Mouse (Mus musculus) heart, embryonic 13.5 days (tissue): ENCODE data around the gene Hpse. TPM values are rescaled to one million over a fixed set of nuclear protein-coding genes. Genes with fewer than 3 reads are reported as not detected.
A peak's percentile ranks its signal among the peaks of the same experiment; 100 is the strongest.

Experiments used
- ATAC-seq: fragments of 200-750 bp; cut with Nextera tagmentation; 2 replicates; pipeline ENCODE4 v1.8.0; 2017; ENCODE audit warnings: moderate TSS enrichment; ENCODE audit not compliant: insufficient number of reproducible peaks, low FRiP score, low TSS enrichment; ENCODE audit errors: extremely low read depth
- H3K27ac ChIP-seq: fragments of 300-500 bp; sonication (generic); replicated peaks from 2 replicates; pipeline ENCODE4 v1.5.1; 2015; ENCODE audit warnings: moderate library complexity, mild to moderate bottlenecking, inconsistent platforms
- H3K27me3 ChIP-seq: fragments of 300-500 bp; sonication (generic); replicated peaks from 2 replicates; pipeline ENCODE4 v1.6.1; 2015; ENCODE audit warnings: mild to moderate bottlenecking, inconsistent platforms
- H3K36me3 ChIP-seq: fragments of 300-500 bp; sonication (generic); 2 replicates; pipeline ENCODE4 v1.6.1; 2015; ENCODE audit warnings: mild to moderate bottlenecking, inconsistent platforms
- H3K4me1 ChIP-seq: fragments of 300-500 bp; sonication (generic); 2 replicates; pipeline ENCODE4 v1.6.1; 2015; ENCODE audit warnings: inconsistent platforms
- H3K4me2 ChIP-seq: fragments of 300-500 bp; sonication (generic); 2 replicates; pipeline ENCODE4 v1.6.1; 2015; ENCODE audit warnings: inconsistent platforms, mild to moderate bottlenecking, moderate library complexity
- H3K4me3 ChIP-seq: fragments of 300-500 bp; sonication (generic); 2 replicates; pipeline ENCODE4 v1.5.1; 2015; ENCODE audit warnings: moderate library complexity, mild to moderate bottlenecking, inconsistent platforms
- H3K9ac ChIP-seq: fragments of 300-500 bp; sonication (generic); 2 replicates; pipeline ENCODE4 v1.6.1; 2015; ENCODE audit warnings: inconsistent platforms, mild to moderate bottlenecking, moderate library complexity
- H3K9me3 ChIP-seq: fragments of 300-500 bp; sonication (generic); 2 replicates; pipeline ENCODE4 v1.6.1; 2016; ENCODE audit warnings: inconsistent platforms
- WGBS: fragments of 180-500 bp; shearing (Covaris S2); methylation state at CpG from one replicate; pipeline ENCODE4 v1.1.7; 2015; ENCODE audit warnings: mixed read lengths; 5-methylcytosine and 5-hydroxymethylcytosine counted together
- polyA plus RNA-seq: library from polyadenylated mRNA; unstranded; fragments of >200 nt; fragmentation: Nextera tagmentation; extraction: Ambion mirVana; gene quantifications from 2 replicates; pipeline ENCODE4 v1.2.1, GENCODE M21; 2015

Gene Hpse
- polyA plus RNA-seq = 1.2 and 1.4 TPM in 2 replicates

DNA sequence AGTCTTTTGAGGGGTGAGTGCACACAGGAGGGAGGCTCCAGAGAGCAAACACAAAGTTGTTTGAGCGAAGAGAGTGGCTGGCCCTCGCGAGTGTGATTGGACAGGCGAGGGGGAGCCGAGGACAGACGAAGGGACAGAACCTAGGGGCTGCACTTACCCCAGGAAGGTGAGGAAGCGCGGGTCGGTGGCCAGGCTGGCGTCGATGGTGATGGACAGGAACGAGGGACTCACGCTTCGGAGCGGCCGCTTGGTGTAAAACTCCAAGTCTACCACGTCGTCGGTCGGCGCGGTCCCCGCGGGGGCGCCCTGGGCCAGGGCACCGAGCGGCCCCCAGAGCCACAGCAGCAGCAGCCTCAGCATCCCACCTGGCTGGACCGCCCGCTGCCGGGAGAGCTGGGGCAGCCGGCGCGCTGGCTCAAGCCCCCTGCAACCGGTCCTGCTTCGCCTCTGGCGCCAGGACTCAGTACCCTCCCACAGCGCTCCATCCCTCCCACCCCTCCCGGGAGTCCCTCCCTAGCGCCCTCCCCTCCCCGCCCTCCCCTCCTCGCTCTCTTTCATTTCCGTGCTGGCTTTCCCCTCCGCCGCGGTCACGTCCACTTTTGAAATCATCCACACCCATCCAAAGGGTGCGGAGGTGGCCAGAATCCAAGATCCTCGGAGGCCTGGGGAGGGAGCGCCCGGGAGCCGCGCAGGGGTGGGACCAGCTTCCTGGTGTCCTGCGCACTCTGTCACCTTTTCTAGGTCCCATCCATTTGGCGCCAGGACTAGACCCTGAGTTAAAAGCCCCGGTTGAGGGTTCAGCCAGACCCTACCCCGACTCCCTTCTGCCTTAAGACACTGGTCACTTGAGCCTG lies at the start of gene Hpse:
Gene Hpse (minus strand): TSS at position 482 of the 854 bp plus-strand sequence.
- H3K4me1 ChIP-seq = 0 out of 2 replicates have a peak, but pooled peaks cover 8% of the 10 kb centered on the region
- ATAC-seq = no peak; the same call in 1 of the 2 replicates
- H3K4me3 ChIP-seq = peak within 1 kb of the TSS; percentile 65
- peak within 1 kb of the TSS; percentile 97 for H3K4me2 ChIP-seq
- peak within 1 kb of the TSS; percentile 79 for H3K9ac ChIP-seq
- H3K36me3 ChIP-seq = no peaks in the 10 kb centered on the region
- under 1% methylated on average over 43 of the region's 56 CpGs for WGBS
- peaks cover 4% of the 10 kb centered on the region for H3K9me3 ChIP-seq
- H3K27ac ChIP-seq = no peak within 1 kb of the TSS
- H3K27me3 ChIP-seq = peaks cover 36% of the 10 kb centered on the region

DNA sequence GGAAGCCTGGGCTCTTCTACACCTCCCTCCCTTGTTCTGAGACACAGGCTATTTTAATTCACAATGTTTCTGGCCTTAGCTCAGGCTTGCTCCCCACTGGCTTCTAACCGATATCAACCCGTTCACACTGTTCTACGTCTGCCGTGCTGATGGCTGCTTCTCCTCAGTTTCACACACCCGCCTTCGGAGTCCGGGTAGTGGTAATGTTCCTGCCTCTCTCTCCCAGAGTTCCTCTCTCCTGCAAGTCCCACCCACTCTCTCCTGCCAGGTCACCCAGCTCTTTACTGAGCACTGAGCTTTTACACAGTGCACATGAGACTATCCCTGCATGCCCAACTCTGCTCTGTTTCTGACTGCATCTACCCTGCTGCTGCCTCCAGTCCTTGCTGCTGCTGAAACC lies 46.5 kb upstream of the Hpse start:
- Histone ChIP-seq H3K4me2 (no peak overlapping the region), H3K4me3 (no peak overlapping the region), H3K4me1 (no peaks in the 10 kb centered on the region), H3K27me3 (no peaks in the 10 kb centered on the region), H3K9me3 (no peaks in the 10 kb centered on the region), H3K9ac (no peak overlapping the region), H3K36me3 (peaks cover 95% of the 10 kb centered on the region), H3K27ac (no peak overlapping the region)
- ATAC-seq = no peak
- WGBS = 89% methylated on average over 7 of the region's 7 CpGs

GRCm38 (mm10) chr5:100761736-100762135 lies 42.2 kb upstream of the Hpse start:
- no peak for ATAC-seq
- no peak overlapping the region for H3K4me2 ChIP-seq
- WGBS = 75% methylated on average over 7 of the region's 7 CpGs
- no peaks in the 10 kb centered on the region for H3K4me1 ChIP-seq
- no peak overlapping the region for H3K9ac ChIP-seq
- peaks cover 59% of the 10 kb centered on the region for H3K36me3 ChIP-seq
- no peak overlapping the region for H3K4me3 ChIP-seq
- H3K9me3 ChIP-seq = no peaks in the 10 kb centered on the region
- no peak overlapping the region for H3K27ac ChIP-seq
- no peaks in the 10 kb centered on the region for H3K27me3 ChIP-seq

DNA sequence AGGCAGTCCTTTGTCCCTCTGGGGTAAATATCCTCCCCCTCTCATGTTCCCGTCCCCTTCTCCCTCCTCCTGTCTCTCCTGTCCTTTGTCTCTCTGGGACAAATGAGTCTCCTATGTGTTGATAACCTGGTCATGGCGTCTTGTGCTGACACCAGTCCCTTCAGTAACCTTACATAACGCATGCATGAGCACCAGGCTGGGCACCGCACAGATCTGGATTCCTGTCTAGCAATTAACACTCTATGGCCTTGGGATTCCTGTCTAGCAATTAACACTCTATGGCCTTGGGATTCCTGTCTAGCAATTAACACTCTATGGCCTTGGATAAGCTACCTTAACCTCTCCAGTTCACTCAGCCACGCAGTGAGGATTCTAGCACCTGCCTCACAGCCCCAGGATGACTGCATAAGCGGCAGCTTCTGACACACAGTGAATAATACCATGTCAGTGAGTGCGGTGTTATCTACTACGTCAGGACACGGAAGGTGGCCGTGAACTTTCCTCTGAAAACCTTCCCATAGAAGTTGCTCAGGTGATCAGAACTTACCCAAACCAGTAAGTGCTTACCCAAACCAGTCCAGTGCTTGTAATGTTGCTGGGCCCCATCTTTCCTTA lies 40.6 kb upstream of the Hpse start:
- Histone ChIP-seq H3K27me3 (no peaks in the 10 kb centered on the region), H3K4me2 (no peak overlapping the region), H3K4me1 (no peaks in the 10 kb centered on the region), H3K36me3 (peaks cover 44% of the 10 kb centered on the region), H3K9ac (no peak overlapping the region), H3K4me3 (no peak overlapping the region), H3K9me3 (peaks cover 4% of the 10 kb centered on the region; the same call in 1 of the 2 replicates), H3K27ac (no peak overlapping the region)
- no peak for ATAC-seq
- 80% methylated on average over 10 of the region's 10 CpGs for WGBS

- H3K36me3 ChIP-seq = peaks cover 23% of the 10 kb centered on the region
- no peak overlapping the region for H3K4me3 ChIP-seq
- peaks cover 4% of the 10 kb centered on the region; the same call in 1 of the 2 replicates for H3K9me3 ChIP-seq
- 85% methylated on average over 5 of the region's 5 CpGs for WGBS
- ATAC-seq = no peak
- no peak overlapping the region for H3K9ac ChIP-seq
- H3K4me2 ChIP-seq = no peak overlapping the region
- H3K4me1 ChIP-seq = no peaks in the 10 kb centered on the region
- H3K27me3 ChIP-seq = no peaks in the 10 kb centered on the region
- H3K27ac ChIP-seq = no peak overlapping the region
Measured at GRCm38 (mm10) chr5:100758121-100758520, 38.6 kb upstream of the Hpse start.

DNA sequence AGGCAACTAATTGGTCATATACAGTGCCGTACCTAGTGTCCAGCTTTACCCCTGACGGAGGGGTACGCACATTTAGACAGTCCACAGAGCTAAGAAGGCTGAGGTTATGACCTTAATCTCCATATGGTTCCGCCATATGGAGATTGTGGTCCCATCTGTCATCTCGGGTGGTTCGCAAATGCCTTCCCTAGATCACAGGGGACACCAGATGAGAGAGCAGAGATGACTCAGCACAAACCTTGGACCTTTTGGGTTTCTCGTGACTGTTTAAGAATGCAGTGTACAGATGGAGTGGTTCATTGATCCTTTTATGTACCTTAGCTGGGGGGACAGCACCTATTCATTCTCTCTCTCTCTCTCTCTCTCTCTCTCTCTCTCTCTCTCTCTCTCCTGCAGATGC lies 33.9 kb upstream of the Hpse start:
- WGBS = 72% methylated on average over 7 of the region's 7 CpGs
- Histone ChIP-seq H3K27me3 (no peaks in the 10 kb centered on the region), H3K9me3 (peaks cover 4% of the 10 kb centered on the region; the same call in 1 of the 2 replicates), H3K36me3 (no peaks in the 10 kb centered on the region), H3K4me2 (no peak overlapping the region), H3K27ac (no peak overlapping the region), H3K4me1 (no peaks in the 10 kb centered on the region), H3K4me3 (no peak overlapping the region), H3K9ac (no peak overlapping the region)
- ATAC-seq = no peak

- 45% methylated on average over 4 of the region's 4 CpGs for WGBS
- no peak overlapping the region for H3K4me3 ChIP-seq
Measured at GRCm38 (mm10) chr5:100751655-100752054, 32.1 kb upstream of the Hpse start.

DNA sequence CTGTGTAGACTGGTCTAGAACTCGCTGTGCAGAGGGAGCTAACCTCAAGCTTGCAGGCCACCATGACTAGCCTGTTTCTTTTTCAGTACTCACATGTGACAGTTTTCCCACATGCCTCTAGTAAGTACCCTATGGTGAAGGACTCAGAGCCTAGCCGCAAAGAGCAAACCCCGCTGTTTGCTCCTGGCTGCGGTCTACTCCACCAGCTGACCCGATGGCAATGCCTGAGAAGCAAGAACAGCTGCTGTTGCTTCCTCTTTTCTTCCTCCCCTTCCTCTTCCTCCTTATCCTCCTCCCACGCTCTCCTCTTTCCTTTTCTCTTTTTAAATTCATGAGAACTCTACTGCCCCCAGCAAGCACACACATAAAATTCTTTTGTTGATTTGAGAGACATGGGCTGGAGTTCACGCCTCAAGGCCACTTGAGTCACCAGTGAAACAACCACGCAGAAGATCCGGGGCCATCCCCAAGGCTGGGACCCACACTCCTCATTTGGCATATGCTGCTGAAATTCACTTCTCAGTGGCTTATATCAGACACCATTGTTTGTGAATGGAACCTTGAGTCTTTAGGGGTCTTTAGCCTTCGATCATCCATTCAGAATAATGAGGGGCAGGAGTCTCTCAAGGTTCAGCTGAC lies 31.2 kb upstream of the Hpse start:
- H3K9me3 ChIP-seq = peaks cover 3% of the 10 kb centered on the region; the same call in 1 of the 2 replicates
- ATAC-seq = no peak
- no peak overlapping the region for H3K9ac ChIP-seq
- no peak overlapping the region for H3K4me2 ChIP-seq
- H3K27me3 ChIP-seq = no peaks in the 10 kb centered on the region
- no peaks in the 10 kb centered on the region for H3K36me3 ChIP-seq
- WGBS = 82% methylated on average over 10 of the region's 10 CpGs
- no peak overlapping the region for H3K4me3 ChIP-seq
- no peak overlapping the region for H3K27ac ChIP-seq
- no peaks in the 10 kb centered on the region for H3K4me1 ChIP-seq

More at GRCm38 (mm10) chr5:100751655-100752054, 32.1 kb upstream of the Hpse start:
- Histone ChIP-seq H3K36me3 (no peaks in the 10 kb centered on the region), H3K27ac (no peak overlapping the region), H3K4me2 (no peak overlapping the region), H3K9me3 (peaks cover 4% of the 10 kb centered on the region; the same call in 1 of the 2 replicates), H3K9ac (no peak overlapping the region), H3K4me1 (no peaks in the 10 kb centered on the region), H3K27me3 (no peaks in the 10 kb centered on the region)
- ATAC-seq = no peak

DNA sequence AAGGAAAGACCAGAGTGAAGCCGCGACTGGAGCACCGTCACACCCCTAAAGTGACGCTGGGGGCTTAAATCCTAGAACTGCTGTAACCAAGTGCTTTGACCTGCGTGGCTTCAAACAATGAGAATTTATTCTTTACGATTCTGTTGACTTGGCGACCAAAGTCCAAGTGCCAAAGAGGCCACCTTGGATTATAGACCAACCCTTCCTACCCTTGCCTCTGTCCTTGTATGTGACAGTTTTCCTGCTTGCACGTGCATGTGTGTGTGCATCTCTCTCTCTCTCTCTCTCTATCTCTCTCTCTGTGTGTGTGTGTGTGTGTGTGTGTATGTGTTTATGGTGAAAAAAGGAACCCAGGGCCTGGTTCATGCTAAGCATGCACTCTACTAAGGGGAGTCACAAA lies 19.3 kb upstream of the Hpse start:
- Histone ChIP-seq H3K36me3 (no peaks in the 10 kb centered on the region), H3K4me1 (no peaks in the 10 kb centered on the region), H3K4me3 (no peak overlapping the region), H3K9me3 (peaks cover 12% of the 10 kb centered on the region), H3K9ac (no peak overlapping the region), H3K4me2 (no peak overlapping the region), H3K27me3 (0 out of 2 replicates have a peak, but pooled peaks cover 3% of the 10 kb centered on the region), H3K27ac (no peak overlapping the region)
- no peak for ATAC-seq
- 81% methylated on average over 8 of the region's 8 CpGs for WGBS

DNA sequence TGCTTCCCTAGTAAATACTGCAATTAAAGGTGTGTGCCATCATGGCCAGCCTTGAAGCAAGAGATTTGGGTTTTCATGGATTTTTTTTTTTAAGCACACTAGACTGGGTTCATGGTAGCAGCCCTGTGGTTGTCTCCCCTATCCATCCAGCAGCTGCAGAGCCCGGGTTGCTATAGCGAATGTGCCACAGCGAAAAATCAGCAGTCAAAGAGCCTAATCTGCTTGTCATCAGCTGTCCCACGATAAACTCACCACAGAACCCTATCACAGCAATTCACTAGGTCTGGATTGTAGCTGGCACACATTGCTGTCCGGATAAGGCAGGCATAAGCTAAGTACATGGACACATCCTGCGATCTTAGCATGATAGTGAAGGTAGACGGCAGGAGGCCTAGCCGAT lies 17.4 kb upstream of the Hpse start:
- Histone ChIP-seq H3K27ac (no peak overlapping the region), H3K9me3 (peaks cover 12% of the 10 kb centered on the region), H3K4me3 (no peak overlapping the region), H3K9ac (no peak overlapping the region), H3K4me2 (no peak overlapping the region), H3K4me1 (peaks cover 6% of the 10 kb centered on the region; the same call in 1 of the 2 replicates), H3K27me3 (0 out of 2 replicates have a peak, but pooled peaks cover 3% of the 10 kb centered on the region), H3K36me3 (no peaks in the 10 kb centered on the region)
- 55% methylated on average over 8 of the region's 8 CpGs for WGBS
- no peak for ATAC-seq

DNA sequence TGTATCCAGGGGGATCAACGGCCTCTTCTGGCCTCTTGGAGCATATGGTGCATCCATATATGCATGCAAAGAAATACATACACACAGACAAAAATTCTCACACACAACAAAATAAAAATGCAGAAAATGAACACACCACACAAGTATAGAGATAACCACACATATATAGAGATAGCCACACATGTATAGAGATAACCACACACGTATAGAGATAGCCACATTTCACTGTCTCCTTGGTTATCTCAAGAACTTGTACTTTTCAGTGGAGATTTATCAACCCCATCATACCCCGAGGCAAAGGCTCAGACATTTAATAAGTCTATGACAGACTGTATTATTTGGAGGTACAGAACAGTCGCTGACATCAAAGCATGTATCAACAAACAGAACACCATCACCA lies 15.0 kb upstream of the Hpse start:
- peaks cover 6% of the 10 kb centered on the region; the same call in 1 of the 2 replicates for H3K4me1 ChIP-seq
- WGBS = 66% methylated on average over 4 of the region's 4 CpGs
- H3K36me3 ChIP-seq = no peaks in the 10 kb centered on the region
- H3K4me2 ChIP-seq = no peak overlapping the region
- no peak for ATAC-seq
- 0 out of 2 replicates have a peak, but pooled peaks cover 3% of the 10 kb centered on the region for H3K27me3 ChIP-seq
- H3K4me3 ChIP-seq = no peak overlapping the region
- no peak overlapping the region for H3K9ac ChIP-seq
- H3K27ac ChIP-seq = no peak overlapping the region
- H3K9me3 ChIP-seq = peaks cover 3% of the 10 kb centered on the region; the same call in 1 of the 2 replicates
